ENCODE assay signal across 9 mouse cellular contexts in the genomic region with DNA sequence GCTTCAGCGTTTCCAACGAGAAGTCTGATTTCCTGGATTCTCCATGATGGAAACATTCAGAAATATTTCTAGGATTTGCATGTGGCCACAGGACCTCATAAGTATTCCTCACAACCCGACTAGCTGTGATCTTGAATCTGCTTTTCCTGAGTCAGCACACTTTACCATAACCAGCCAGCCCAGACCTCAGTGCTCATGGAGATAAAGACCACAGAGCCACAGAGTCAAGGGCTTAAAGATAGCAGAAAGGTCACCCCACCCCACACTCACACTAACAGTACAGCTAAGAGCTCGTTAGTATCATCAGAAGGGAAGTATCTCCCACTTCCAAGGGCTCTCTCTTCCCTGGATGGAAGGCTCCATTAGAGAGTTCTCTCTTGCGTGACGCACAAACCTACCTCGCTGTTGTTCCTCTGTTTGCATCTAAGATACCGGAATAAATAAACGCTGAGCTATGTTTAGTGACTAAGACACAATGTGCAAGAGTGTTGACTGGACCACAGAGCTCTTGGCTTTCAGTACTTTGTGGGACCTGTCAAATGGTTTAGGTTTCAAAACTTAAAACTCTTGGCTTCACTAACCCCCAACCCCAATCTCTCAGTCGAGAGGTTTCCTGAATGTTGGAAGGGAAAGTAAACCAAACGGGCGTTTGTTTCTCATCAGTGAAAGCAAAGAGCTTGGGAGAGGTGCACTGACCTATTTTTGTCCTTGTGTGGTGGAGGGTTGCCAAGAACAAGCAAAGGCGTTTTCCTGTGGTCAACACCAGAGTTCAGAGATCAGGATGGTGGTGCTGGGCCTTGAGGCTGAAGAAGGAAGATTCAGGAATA.
A peak's percentile ranks its signal among the peaks of the same experiment; 100 is the strongest.
DNase-seq lines count a peak whose midpoint lies in the region; ATAC-seq and TF ChIP-seq lines count a peak whose summit lies in the region.
"Had no signal": no experiment of that assay in that cellular context is flagged by ENCODE, and none has a peak within 500 bp of the region (broad histone marks: within the 10 kb centered on the region; RNA-seq: fewer than 3 reads in every experiment).

No protein-coding gene starts in this region.

- no peaks in the 10 kb centered on the region for H3K27me3 ChIP-seq in lung, postnatal 0 days (replicated peaks; ENCODE audit: insufficient read depth, low read length)
- H3K27me3 ChIP-seq: neural tube, embryonic 13.5 days had no signal

- no peak overlapping the region for H3K4me2 ChIP-seq in lung, postnatal 0 days (replicated peaks; ENCODE audit: low read depth, low read length)
- H3K4me2 ChIP-seq: neural tube, embryonic 13.5 days had no signal

- H3K36me3 ChIP-seq in lung, postnatal 0 days (ENCODE audit: insufficient read depth, low read length): no peaks in the 10 kb centered on the region
- H3K36me3 ChIP-seq: neural tube, embryonic 13.5 days had no signal

- intact Hi-C loops in gastrocnemius, adult 2 months (cut with DNase I): no loop called here
- intact Hi-C loops in left cerebral cortex, postnatal 36 days (cut with DNase I): no loop called here

- no peak for TF ChIP-seq CTCF in gastrocnemius, adult 2 months (IDR thresholded peaks at IDR 0.05)
- TF ChIP-seq CTCF in lung, postnatal 0 days (IDR thresholded peaks at IDR 0.05): no peak

- peak; percentile 81; the same call in 1 of the 2 replicates for TF ChIP-seq EP300 in lung, postnatal 0 days (IDR thresholded peaks at IDR 0.05)

- no peak overlapping the region for H3K9ac ChIP-seq in lung, postnatal 0 days (replicated peaks; ENCODE audit: low read depth)
- H3K9ac ChIP-seq: neural tube, embryonic 13.5 days had no signal

- peak; percentile 45 for ATAC-seq in lung, postnatal 0 days

- 47% methylated on average over 13 of the region's 13 CpGs for WGBS in lung, postnatal 0 days

- H3K27ac ChIP-seq in gastrocnemius, adult 2 months: peak overlapping the region; percentile 87
- H3K27ac ChIP-seq in lung, postnatal 0 days (ENCODE audit: low read length): peak overlapping the region; percentile 51
- H3K27ac ChIP-seq: neural tube, embryonic 13.5 days had no signal

- no peaks in the 10 kb centered on the region for H3K9me3 ChIP-seq in lung, postnatal 0 days (ENCODE audit: low read length)
- H3K9me3 ChIP-seq: neural tube, embryonic 13.5 days had no signal

- H3K4me1 ChIP-seq in lung, postnatal 0 days (ENCODE audit: insufficient read depth, low read depth, low read length): peaks cover 13% of the 10 kb centered on the region; the same call in 1 of the 2 replicates

- peak overlapping the region; percentile 40 for H3K4me3 ChIP-seq in gastrocnemius, adult 2 months
- no peak overlapping the region for H3K4me3 ChIP-seq in lung, postnatal 0 days (ENCODE audit: low read depth, low read length)
- H3K4me3 ChIP-seq: neural tube, embryonic 13.5 days had no signal

- DNase-seq in gastrocnemius, adult 2 months: peak; percentile 65
- DNase-seq in gastrocnemius, postnatal 10 days: no peak
- DNase-seq in cerebellum, adult 9-11 months: peak; percentile 58
- DNase-seq in heart, postnatal 4 days: peak; percentile 66
- DNase-seq in lung, postnatal 0 days (ENCODE audit: low spot score): peak; percentile 63
- DNase-seq in layer of hippocampus, postnatal 25 days (ENCODE audit: extremely low spot score in 1 of 2, low spot score in 1 of 2): no peak
- no peak for DNase-seq in left cerebral cortex, postnatal 36 days (ENCODE audit: low spot score in 2 of 2)
- no peak for DNase-seq in frontal cortex, postnatal 25 days (ENCODE audit: low spot score in 2 of 2)

Comparison
In these comparisons a context has a peak if more than half of its experiments do, and no peak if none do; other contexts are left out.
1. DNase-seq: peak in gastrocnemius, adult 2 months (single experiment), cerebellum, adult 9-11 months (single experiment), heart, postnatal 4 days (single experiment) and lung, postnatal 0 days (single experiment); none in gastrocnemius, postnatal 10 days (single experiment), layer of hippocampus, postnatal 25 days (0 of 2), left cerebral cortex, postnatal 36 days (0 of 2) and frontal cortex, postnatal 25 days (0 of 2).